Mouse (Mus musculus) stomach, postnatal 0 days (tissue): Measurements from ENCODE around the gene Pofut1.

Experiments
- CTCF ChIP-seq: IDR thresholded peaks from 2 replicates; pipeline ENCODE4 v1.5.1; 2016; ENCODE audit warnings: antibody characterized with exemption, low read depth, mild to moderate bottlenecking, moderate library complexity
- EP300 ChIP-seq: optimal IDR thresholded peaks from 2 replicates; pipeline ENCODE3; 2016; ENCODE audit warnings: antibody characterized with exemption

DNA sequence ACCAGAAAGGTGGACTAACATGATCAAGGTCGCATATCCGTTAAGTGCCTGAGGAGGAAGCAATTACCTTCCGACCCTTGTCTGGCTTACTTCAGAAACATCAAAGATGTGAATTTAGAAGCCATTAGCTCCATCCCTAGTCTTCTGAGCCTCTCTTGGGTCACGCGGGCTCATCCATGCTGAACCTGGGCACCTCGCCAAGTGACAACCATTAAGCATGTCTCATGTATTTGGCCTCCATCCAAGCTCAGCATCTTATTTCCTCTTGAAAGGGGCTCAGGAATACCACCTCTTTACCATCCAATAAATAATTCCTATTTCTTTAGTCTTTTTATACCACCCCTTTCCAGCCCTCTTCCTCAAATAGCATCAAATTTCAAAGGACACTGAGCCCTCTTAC lies 46.5 kb downstream of the Pofut1 start:
- TF ChIP-seq CTCF (no peak), EP300 (no peak)
